ENCODE assay signal across 24 mouse cellular contexts in genomic region chr19:6859971-6860370, GRCm38 (mm10).
"Had no signal": no experiment of that assay in that cellular context is flagged by ENCODE, and none has a peak within 500 bp of the region (broad histone marks: within the 10 kb centered on the region; RNA-seq: fewer than 3 reads in every experiment).

No protein-coding gene starts in this region.

- ATAC-seq: hindbrain, postnatal 0 days had no signal

- H3K27me3 ChIP-seq: hindbrain, embryonic 15.5 days had no signal

- H3K9me3 ChIP-seq: heart, embryonic 13.5 days; heart, embryonic 15.5 days; hindbrain, embryonic 13.5 days; hindbrain, embryonic 15.5 days; kidney, embryonic 15.5 days; limb, embryonic 13.5 days; limb, embryonic 15.5 days; liver, embryonic 13.5 days had no signal

- H3K36me3 ChIP-seq: heart, embryonic 13.5 days; heart, embryonic 15.5 days; hindbrain, embryonic 13.5 days; hindbrain, embryonic 15.5 days; kidney, embryonic 15.5 days; limb, embryonic 13.5 days; limb, embryonic 15.5 days; liver, embryonic 13.5 days had no signal

- DNase-seq: gastrocnemius, postnatal 14 days; gastrocnemius, postnatal 36 days; heart, adult 18-20 months; heart, postnatal 14 days; heart, postnatal 36 days; kidney, adult 11 months; kidney, adult 2 months; kidney, adult 9 months; kidney, postnatal 14 days; kidney, postnatal 36 days; layer of hippocampus, adult 9-11 months; layer of hippocampus, postnatal 36 days; left cerebral cortex, postnatal 4 days; liver, embryonic 13.5 days had no signal

- H3K9ac ChIP-seq: heart, embryonic 13.5 days; heart, embryonic 15.5 days; hindbrain, embryonic 13.5 days; hindbrain, embryonic 15.5 days; kidney, embryonic 15.5 days; limb, embryonic 15.5 days; liver, embryonic 13.5 days had no signal

- H3K27ac ChIP-seq: heart, embryonic 13.5 days; heart, embryonic 15.5 days; hindbrain, embryonic 13.5 days; hindbrain, embryonic 15.5 days; hindbrain, postnatal 0 days; kidney, embryonic 15.5 days; kidney, postnatal 0 days; limb, embryonic 13.5 days; limb, embryonic 15.5 days; liver, embryonic 13.5 days had no signal

- H3K4me3 ChIP-seq: heart, embryonic 13.5 days; heart, embryonic 15.5 days; hindbrain, embryonic 13.5 days; hindbrain, embryonic 15.5 days; kidney, embryonic 15.5 days; limb, embryonic 13.5 days; limb, embryonic 15.5 days; liver, embryonic 13.5 days had no signal

- H3K4me2 ChIP-seq: heart, embryonic 11.5 days; heart, embryonic 13.5 days; heart, embryonic 15.5 days; hindbrain, embryonic 13.5 days; hindbrain, embryonic 15.5 days; kidney, embryonic 15.5 days; limb, embryonic 13.5 days; limb, embryonic 15.5 days; liver, embryonic 13.5 days had no signal
